Mouse (Mus musculus): ENCODE results near the gene Hpdl. TPM values are rescaled to one million over a fixed set of nuclear protein-coding genes. Genes with fewer than 3 reads are reported as not detected.

The Hpdl gene
- polyA plus RNA-seq, 1 experiment from 2014 or later, result 0.70 TPM

Other genes starting within 250 kb of the Hpdl start
- 3.1 and 3.6 TPM in 2 replicates for gene Ccdc17, start 225.1 kb downstream of the Hpdl start, polyA plus RNA-seq (2015; fragmentation: Nextera tagmentation; extraction: Ambion mirVana)
- gene Nasp, start 193.8 kb downstream of the Hpdl start, polyA plus RNA-seq (2015; fragmentation: Nextera tagmentation; extraction: Ambion mirVana), result 87.3 and 87.4 TPM in 2 replicates
- gene Akr1a1, start 170.0 kb downstream of the Hpdl start, polyA plus RNA-seq (2015; fragmentation: Nextera tagmentation; extraction: Ambion mirVana), result 580 and 636 TPM in 2 replicates
- 967 and 1,034 TPM in 2 replicates for gene Prdx1, start 136.2 kb downstream of the Hpdl start, polyA plus RNA-seq (2015; fragmentation: Nextera tagmentation; extraction: Ambion mirVana)
- gene Mmachc, start 113.3 kb downstream of the Hpdl start, polyA plus RNA-seq (2015; fragmentation: Nextera tagmentation; extraction: Ambion mirVana), result 33.5 and 35.1 TPM in 2 replicates
- 17.9 and 20.2 TPM in 2 replicates for gene Ccdc163, start 113.2 kb downstream of the Hpdl start, polyA plus RNA-seq (2015; fragmentation: Nextera tagmentation; extraction: Ambion mirVana)
- gene Tesk2, start 100.8 kb downstream of the Hpdl start, polyA plus RNA-seq (2015; fragmentation: Nextera tagmentation; extraction: Ambion mirVana), result 3.0 and 3.2 TPM in 2 replicates
- 19.8 and 21.1 TPM in 2 replicates for gene Toe1, start 14.1 kb downstream of the Hpdl start, polyA plus RNA-seq (2015; fragmentation: Nextera tagmentation; extraction: Ambion mirVana)
- gene Mutyh, start 14.0 kb downstream of the Hpdl start, polyA plus RNA-seq (2015; fragmentation: Nextera tagmentation; extraction: Ambion mirVana), result 7.8 and 8.5 TPM in 2 replicates
- 0.43 and 0.66 TPM in 2 replicates for gene Zswim5, start 55.7 kb upstream of the Hpdl start, polyA plus RNA-seq (2015; fragmentation: Nextera tagmentation; extraction: Ambion mirVana)
- gene Urod, start 172.7 kb upstream of the Hpdl start, polyA plus RNA-seq (2015; fragmentation: Nextera tagmentation; extraction: Ambion mirVana), result 88.9 and 99.1 TPM in 2 replicates
- gene Hectd3, start 173.6 kb upstream of the Hpdl start, polyA plus RNA-seq (2015; fragmentation: Nextera tagmentation; extraction: Ambion mirVana), result 5.1 and 6.0 TPM in 2 replicates
- gene Eif2b3, start 197.7 kb upstream of the Hpdl start, polyA plus RNA-seq (2015; fragmentation: Nextera tagmentation; extraction: Ambion mirVana), result 25.4 and 25.5 TPM in 2 replicates